Mouse (Mus musculus) liver, embryonic 14.5 days (tissue): ENCODE measurements around the gene Bex6.

Source experiments
- CTCF ChIP-seq: IDR thresholded peaks from 2 replicates; pipeline ENCODE4 v1.5.1; 2016; ENCODE audit warnings: antibody characterized with exemption, low read depth, control low read depth
- EP300 ChIP-seq: IDR thresholded peaks from 2 replicates; pipeline ENCODE4 v1.6.1; 2016; ENCODE audit warnings: antibody characterized with exemption, low read depth

- TF ChIP-seq CTCF (no peak), EP300 (no peak)
Observed at GRCm38 (mm10) chr16:32163392-32163791, 16.2 kb upstream of the Bex6 start.
